Mouse (Mus musculus) erythroblast, embryonic 14.5 days (primary cell): ENCODE results near the gene Gpr137.

Experiments
- GATA1 ChIP-seq: IDR thresholded peaks from 2 replicates; pipeline ENCODE4 v1.6.1; 2012; ENCODE audit warnings: low read length, inconsistent platforms, mixed read lengths
- TAL1 ChIP-seq: IDR thresholded peaks from 3 replicates; pipeline ENCODE4 v1.6.1; 2012; ENCODE audit warnings: low read length, inconsistent platforms, mixed read lengths

- no peak for TF ChIP-seq GATA1
- TF ChIP-seq TAL1: no peak
Measured at GRCm38 (mm10) chr19:6969665-6970381, 27.5 kb upstream of the Gpr137 start.
